Mouse (Mus musculus) macrophage (primary cell): Measurements from ENCODE around the gene Mief2. TPM values are rescaled to one million over a fixed set of nuclear protein-coding genes. Genes with fewer than 3 reads are reported as not detected.

Experiments
- H3K27ac ChIP-seq: fragments of 350-480 bp; formaldehyde crosslinking; 2 replicates; pipeline ENCODE4 v1.9.0; 2021
- H3K36me3 ChIP-seq: fragments of 350-480 bp; formaldehyde crosslinking; 2 replicates; pipeline ENCODE4 v1.9.0; 2021; ENCODE audit errors: inconsistent target
- H3K4me3 ChIP-seq: fragments of 350-480 bp; formaldehyde crosslinking; 2 replicates; pipeline ENCODE4 v1.9.0; 2021; ENCODE audit errors: inconsistent target
- H3K79me2 ChIP-seq: fragments of 350-480 bp; formaldehyde crosslinking; 2 replicates; pipeline ENCODE4 v1.9.0; 2021; ENCODE audit errors: inconsistent target
- WGBS: methylation state at CpG from one replicate; pipeline ENCODE4 v1.1.7; 2026; ENCODE audit warnings: inconsistent platforms; ENCODE audit not compliant: missing documents; 5-methylcytosine and 5-hydroxymethylcytosine counted together
- polyA plus RNA-seq: library from polyadenylated mRNA; stranded (reverse); fragments of 250-400 nt; gene quantifications from 3 replicates; pipeline ENCODE4 v1.2.4, GENCODE M21; 2018; ENCODE audit warnings: inconsistent platforms
- total RNA-seq, 78 experiments: library from RNA; depleted of rRNA; stranded (reverse); fragments of 250-400 nt; gene quantifications; 1 replicate in 9 of 78; 2 replicates in 24 of 78; 3 replicates in 43 of 78; 4 replicates in 2 of 78; pipeline ENCODE4 v1.2.4; 2018; ENCODE audit warnings: inconsistent platforms in 56 of 78

Mief2 gene
- 10 to 100 TPM in 18 of 26 experiments, 1 to 10 TPM in 8; 5.7 to 33.1 (median 17.5) TPM for total RNA-seq (2018; cell fraction: chromatin; rRNA removed)
- total RNA-seq (2018; cell fraction: cytosol; rRNA removed) = 10 to 100 TPM in 5 of 26 experiments, 1 to 10 TPM in 21; 1.9 to 13.3 (median 7.4) TPM
- total RNA-seq (2018; cell fraction: nucleus; rRNA removed) = 10 to 100 TPM in 21 of 26 experiments, 1 to 10 TPM in 5; 5.4 to 42.0 (median 19.8) TPM
- polyA plus RNA-seq = 5.2 to 12.7 TPM (median 9.1 TPM) in 3 replicates

GRCm38 (mm10) chr11:60728260-60728761 lies at the start of gene Mief2:
Mief2 (plus strand) TSS chr11:60728398.
- Histone ChIP-seq H3K36me3 (peaks cover 34% of the 10 kb centered on the region), H3K79me2 (peaks cover 40% of the 10 kb centered on the region), H3K4me3 (peak within 1 kb of the TSS; percentile 49), H3K27ac (peak within 1 kb of the TSS; percentile 58)
- 1% methylated on average over 44 of the region's 44 CpGs for WGBS

DNA sequence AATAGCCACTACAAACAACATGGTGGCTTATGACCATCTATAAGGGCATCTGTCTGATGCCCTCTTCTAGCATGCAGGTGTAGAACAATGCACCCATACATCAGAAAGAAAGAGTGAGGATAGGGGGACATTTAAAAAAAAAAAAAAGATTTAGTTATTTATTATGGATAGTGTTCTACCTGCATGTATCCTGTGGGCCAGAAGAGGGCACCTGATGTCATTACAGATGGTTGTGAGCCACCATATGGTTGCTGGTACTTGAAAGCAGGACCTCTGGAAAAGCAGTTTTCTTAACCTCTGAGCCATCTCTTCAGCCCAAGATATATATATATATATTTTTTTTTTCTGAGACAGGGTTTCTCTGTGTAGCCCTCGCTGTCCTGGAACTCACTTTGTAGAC lies 32.0 kb upstream of the Mief2 start:
- Histone ChIP-seq H3K36me3 (no peaks in the 10 kb centered on the region), H3K27ac (no peak overlapping the region), H3K4me3 (no peak overlapping the region), H3K79me2 (peaks cover 11% of the 10 kb centered on the region; the same call in 1 of the 2 replicates)
- 80% methylated on average over 1 of the region's 1 CpGs for WGBS

DNA sequence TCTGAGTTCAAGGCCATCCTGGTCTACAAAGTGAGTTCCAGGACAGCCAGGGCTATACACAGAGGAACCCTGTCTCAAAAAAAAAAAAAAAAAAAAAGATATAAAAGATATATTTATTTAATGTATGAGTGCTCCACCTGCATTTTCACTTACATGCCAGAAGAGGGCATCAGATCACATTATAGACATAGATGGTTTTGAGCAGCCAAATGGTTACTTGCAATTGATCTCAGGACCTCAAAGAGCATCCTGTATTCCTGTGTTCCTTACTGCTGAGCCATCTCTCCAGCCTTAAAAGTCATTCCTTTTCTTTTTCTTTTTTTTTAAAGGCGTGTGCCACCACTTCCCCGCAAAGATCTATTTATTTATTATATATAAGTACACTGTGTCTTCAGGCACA lies 30.6 kb upstream of the Mief2 start:
- Histone ChIP-seq H3K27ac (no peak overlapping the region), H3K36me3 (no peaks in the 10 kb centered on the region), H3K79me2 (peaks cover 23% of the 10 kb centered on the region; the same call in 1 of the 2 replicates), H3K4me3 (no peak overlapping the region)
- WGBS = 55% methylated on average over 2 of the region's 2 CpGs

DNA sequence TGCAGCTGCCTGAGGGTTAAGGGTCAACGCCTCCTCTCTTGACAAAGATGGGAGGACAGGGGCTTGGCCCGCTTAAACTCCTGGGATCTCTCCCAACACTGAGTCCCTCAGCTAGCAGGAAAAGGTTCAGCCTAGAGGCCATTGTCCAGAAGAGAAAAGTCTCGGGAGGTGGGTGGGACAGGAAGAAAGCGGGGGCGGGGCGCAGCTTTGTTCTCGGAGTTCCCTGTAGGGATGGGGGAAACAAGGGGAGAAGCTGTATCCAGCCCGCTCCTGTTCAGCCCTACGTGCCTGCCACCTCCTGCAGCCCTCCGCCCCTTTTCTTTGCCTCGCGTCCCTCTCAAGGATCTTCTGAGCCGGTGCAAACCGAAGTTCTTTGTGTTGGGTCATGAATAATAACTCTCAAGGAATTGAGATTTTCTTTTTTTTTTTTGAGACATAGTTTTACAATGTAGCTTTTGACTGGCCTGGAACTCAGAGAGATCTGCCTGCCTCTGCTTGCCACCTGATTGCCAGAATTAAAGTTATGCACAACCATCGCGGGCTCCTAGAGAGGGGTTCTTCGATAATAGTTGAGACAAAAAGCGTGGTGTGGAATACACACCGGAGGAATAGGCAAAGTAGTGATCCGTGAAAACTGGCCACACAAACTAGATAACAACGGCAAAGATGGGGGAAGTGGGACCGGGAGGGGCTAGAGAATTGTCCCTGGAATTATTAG lies 29.2 kb upstream of the Mief2 start:
- Histone ChIP-seq H3K27ac (peak overlapping the region; percentile 14; the same call in 1 of the 2 replicates), H3K79me2 (peaks cover 23% of the 10 kb centered on the region; the same call in 1 of the 2 replicates), H3K36me3 (no peaks in the 10 kb centered on the region), H3K4me3 (peak overlapping the region; percentile 48)
- WGBS = 2% methylated on average over 21 of the region's 22 CpGs

DNA sequence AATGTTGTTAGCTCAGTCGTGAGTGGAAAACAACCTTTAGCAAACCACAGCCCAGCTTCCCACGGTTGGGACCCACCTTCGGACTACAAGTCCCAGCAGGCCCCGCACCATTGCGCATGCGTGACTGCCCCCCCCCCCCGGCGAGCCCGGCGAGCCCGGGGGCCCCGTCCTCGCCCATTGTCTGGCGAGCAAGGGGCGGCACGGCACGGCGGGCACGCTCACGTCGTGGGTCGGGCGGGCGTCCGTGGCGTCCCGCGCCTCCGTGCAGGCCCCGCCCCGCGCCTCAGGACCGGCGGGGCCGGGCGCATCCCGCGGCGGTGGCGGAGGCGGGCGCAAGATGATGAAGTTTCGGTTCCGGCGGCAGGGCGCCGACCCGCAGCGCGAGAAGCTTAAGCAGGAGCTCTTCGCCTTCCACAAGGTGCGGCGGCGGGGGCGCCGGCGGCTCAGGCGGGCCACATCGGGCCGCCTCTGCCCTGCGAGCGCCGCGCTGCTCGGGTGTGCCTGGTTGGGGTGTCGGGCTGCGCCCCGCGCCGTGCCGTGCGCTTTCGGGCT lies 28.6 kb upstream of the Mief2 start, which contains the start of gene Llgl1:
Gene Llgl1 (plus strand): TSS at position 200 of the 552 bp plus-strand sequence.
- H3K4me3 ChIP-seq = peak within 1 kb of the TSS; percentile 54
- no peaks in the 10 kb centered on the region for H3K36me3 ChIP-seq
- peak within 1 kb of the TSS; percentile 14; the same call in 1 of the 2 replicates for H3K27ac ChIP-seq
- WGBS = 0% methylated on average over 68 of the region's 73 CpGs
- peaks cover 23% of the 10 kb centered on the region; the same call in 1 of the 2 replicates for H3K79me2 ChIP-seq

DNA sequence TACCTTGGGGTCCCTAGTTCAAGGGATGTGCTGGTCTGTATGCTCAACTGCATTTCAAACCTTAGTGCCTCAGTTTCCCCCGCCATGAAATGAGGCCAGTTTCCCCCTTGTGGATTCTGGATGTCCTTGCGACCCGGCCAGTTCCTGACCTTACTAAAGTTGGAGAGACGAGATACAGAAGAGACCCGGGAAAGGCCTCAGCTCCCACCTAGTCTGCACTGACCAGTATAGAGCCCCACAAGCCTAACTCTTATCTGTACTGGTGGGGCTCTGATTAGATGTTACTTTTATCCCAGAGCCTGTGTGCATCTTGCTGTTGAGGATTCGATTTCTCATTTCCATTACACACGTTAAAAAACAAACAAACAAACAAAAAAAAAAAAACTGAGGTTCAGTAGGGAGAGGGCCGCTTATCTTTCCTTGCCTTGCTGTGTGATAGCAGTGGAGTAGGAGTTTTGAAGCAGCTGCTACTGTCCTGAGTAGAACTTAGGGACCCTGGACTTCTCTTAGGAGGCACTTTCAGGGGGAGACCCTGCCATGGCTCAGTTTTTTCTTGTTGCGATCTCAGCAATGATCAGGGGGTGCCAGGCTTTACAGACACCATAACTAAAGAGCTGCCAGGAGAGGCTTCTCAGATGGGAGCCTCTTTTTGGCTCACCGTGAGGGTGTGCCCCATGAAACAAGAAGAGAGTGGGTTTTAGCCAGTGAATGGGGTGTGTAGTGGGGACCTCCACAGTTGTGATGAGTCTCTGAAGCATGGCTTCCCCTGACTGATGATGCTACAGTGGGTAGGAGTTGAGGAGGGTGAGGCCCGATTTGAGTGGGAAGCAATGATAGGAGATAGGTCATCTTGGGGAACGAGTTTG lies 27.6 kb upstream of the Mief2 start:
- Histone ChIP-seq H3K4me3 (peak overlapping the region; percentile 54), H3K79me2 (peaks cover 23% of the 10 kb centered on the region; the same call in 1 of the 2 replicates), H3K36me3 (no peaks in the 10 kb centered on the region), H3K27ac (no peak overlapping the region)
- WGBS = 50% methylated on average over 12 of the region's 12 CpGs

DNA sequence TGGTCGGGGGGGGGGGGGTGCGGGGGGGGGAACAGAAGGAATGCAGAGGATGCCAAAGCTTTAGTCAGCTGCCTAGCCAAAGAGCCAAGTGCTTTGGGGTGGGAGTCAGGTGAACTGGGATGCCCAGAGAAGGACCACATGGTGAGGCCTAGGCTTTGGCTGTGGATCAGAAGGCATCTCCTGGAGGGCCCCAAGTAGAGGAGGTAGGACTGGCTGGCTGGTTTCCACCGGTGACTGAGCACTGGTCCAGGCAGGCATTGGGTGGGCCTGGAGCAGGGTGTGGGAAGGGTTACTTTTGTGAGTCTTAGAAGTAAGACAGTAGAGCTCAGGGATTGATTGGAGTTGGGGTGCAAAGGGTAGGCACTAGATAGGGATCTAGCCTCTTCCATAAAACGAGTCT lies 26.6 kb upstream of the Mief2 start:
- peaks cover 9% of the 10 kb centered on the region for H3K36me3 ChIP-seq
- peaks cover 23% of the 10 kb centered on the region; the same call in 1 of the 2 replicates for H3K79me2 ChIP-seq
- H3K4me3 ChIP-seq = no peak overlapping the region
- no peak overlapping the region for H3K27ac ChIP-seq
- WGBS = 93% methylated on average over 4 of the region's 4 CpGs

- Histone ChIP-seq H3K27ac (no peak overlapping the region), H3K4me3 (no peak overlapping the region), H3K79me2 (peaks cover 23% of the 10 kb centered on the region; the same call in 1 of the 2 replicates), H3K36me3 (peaks cover 16% of the 10 kb centered on the region)
- 44% methylated on average over 4 of the region's 4 CpGs for WGBS
Measured at GRCm38 (mm10) chr11:60703131-60703530, 25.1 kb upstream of the Mief2 start.

- H3K27ac ChIP-seq = no peak overlapping the region
- peaks cover 27% of the 10 kb centered on the region for H3K36me3 ChIP-seq
- 97% methylated on average over 17 of the region's 19 CpGs for WGBS
- H3K4me3 ChIP-seq = no peak overlapping the region
- peaks cover 23% of the 10 kb centered on the region; the same call in 1 of the 2 replicates for H3K79me2 ChIP-seq
Measured at GRCm38 (mm10) chr11:60704023-60704880, 23.9 kb upstream of the Mief2 start.

- peaks cover 34% of the 10 kb centered on the region for H3K36me3 ChIP-seq
- no peak overlapping the region for H3K27ac ChIP-seq
- no peak overlapping the region for H3K4me3 ChIP-seq
- peaks cover 21% of the 10 kb centered on the region; the same call in 1 of the 2 replicates for H3K79me2 ChIP-seq
- 93% methylated on average over 3 of the region's 3 CpGs for WGBS
Measured at GRCm38 (mm10) chr11:60705255-60705654, 22.9 kb upstream of the Mief2 start.

DNA sequence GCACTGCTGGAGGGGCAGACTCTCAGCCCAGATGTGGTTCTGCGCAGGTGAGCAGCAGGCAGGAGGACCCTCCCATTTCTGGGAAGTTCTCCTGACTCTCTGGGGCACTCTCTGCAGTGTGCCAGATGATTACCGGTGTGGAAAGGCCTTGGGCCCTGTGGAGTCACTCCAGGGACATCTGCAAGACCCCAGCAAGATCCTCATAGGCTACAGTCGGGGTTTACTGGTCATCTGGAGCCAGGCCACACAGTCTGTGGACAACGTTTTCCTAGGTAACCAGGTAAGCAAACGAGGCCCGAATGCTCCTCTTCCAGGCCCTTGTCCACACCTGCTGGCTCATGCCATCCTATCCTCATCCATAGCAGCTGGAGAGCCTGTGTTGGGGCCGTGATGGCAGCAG lies 22.1 kb upstream of the Mief2 start:
- Histone ChIP-seq H3K79me2 (peaks cover 13% of the 10 kb centered on the region; the same call in 1 of the 2 replicates), H3K36me3 (peaks cover 34% of the 10 kb centered on the region), H3K4me3 (no peak overlapping the region), H3K27ac (no peak overlapping the region)
- whole genome bisulfite sequencing = 98% methylated on average over 7 of the region's 7 CpGs

DNA sequence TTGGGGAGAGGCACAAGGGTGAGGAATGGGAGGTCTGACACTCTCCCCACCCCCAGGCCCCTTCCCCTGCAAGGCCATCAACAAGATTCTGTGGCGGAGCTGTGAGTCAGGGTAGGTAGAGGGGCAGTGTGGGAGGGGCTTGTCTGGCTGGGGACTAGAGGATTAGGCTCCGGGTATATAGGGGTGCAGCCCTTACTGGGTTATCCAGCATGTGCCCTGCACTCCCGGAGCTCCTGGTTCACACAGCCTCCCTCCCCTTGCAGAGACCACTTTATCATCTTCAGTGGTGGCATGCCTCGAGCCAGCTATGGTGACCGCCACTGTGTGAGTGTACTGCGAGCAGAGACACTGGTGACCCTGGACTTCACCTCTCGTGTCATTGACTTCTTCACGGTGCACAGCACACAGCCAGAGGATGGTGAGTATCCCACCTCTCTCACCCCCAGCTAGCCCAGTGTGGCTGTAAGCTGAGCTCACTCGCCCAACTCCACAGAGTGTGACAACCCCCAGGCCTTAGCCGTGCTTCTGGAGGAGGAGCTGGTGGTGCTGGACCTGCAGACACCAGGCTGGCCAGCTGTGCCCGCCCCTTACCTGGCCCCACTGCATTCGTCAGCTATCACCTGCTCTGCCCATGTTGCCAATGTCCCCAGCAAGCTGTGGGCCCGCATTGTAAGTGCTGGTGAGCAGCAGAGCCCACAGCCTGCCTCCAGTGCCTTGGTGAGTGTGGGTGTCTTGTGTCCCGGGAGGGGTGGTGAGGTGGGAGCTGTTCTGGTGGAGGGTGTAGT lies 21.3 kb upstream of the Mief2 start:
- Histone ChIP-seq H3K36me3 (peaks cover 35% of the 10 kb centered on the region), H3K4me3 (no peak overlapping the region), H3K27ac (no peak overlapping the region), H3K79me2 (peaks cover 7% of the 10 kb centered on the region; the same call in 1 of the 2 replicates)
- 99% methylated on average over 14 of the region's 14 CpGs for WGBS
